Mouse (Mus musculus) urinary bladder, adult 2 months (tissue): ENCODE measurements around the gene Eef1b2. TPM values are rescaled to one million over a fixed set of nuclear protein-coding genes. Genes with fewer than 3 reads are reported as not detected.
A peak's percentile ranks its signal among the peaks of the same experiment; 100 is the strongest.
"Not testable (repeated sequence)": the region's sequence is repeated elsewhere in the genome, so short reads cannot be mapped to it uniquely, and the experiment has no call there.

Experiments
- DNase-seq: peaks from one replicate; pipeline ENCODE4 v3.0.0; 2022; ENCODE audit warnings: low spot score
- polyA plus RNA-seq: library from polyadenylated mRNA; depleted of rRNA; stranded (reverse); fragments of >200 nt; gene quantifications from 2 replicates; pipeline ENCODE4 v1.2.3, GENCODE M21; 2012; rRNA removed

Eef1b2 gene
- 954 and 1,046 TPM in 2 replicates for polyA plus RNA-seq

DNA sequence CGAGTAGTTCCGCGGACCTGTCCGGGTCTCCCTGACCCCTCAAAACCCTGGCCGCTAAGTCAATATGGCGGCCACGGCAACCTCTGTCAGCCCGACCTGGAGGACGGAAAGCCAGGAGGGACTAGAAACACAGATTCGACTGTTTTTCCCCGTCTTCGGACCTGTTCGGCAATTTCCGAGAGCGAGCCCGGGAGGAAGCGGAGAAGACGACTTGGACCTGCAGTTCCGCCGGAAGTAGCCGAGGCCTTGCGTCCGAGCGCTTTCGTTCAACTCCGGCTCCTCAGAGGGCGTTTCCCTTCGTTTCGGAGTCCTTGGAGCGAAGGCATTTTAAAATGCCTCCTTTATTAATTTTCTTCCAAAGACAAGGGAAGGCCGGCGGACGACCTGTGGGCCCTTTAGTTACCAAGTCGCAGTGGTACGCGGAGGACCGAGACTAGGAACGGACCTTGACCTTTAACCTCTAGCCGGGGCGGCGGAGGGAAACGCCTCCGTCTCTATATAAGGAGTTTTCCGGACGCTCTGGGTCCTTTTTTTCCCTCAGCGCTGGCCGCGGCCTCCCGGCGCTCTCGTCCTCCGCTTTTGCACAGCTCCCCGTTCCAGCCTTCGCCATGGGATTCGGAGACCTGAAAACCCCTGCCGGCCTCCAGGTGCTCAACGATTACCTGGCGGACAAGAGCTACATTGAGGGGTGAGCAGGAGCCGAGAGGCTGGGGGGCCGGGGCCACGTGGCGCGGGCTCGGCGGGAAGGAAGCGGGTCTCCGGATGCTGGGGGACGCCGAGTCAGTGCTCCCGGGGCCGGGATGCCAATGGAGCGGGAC is at the start of gene Eef1b2, which contains the start of gene Ndufs1:
Gene Eef1b2, plus strand, starts transcription at position 222 of the 818 bp plus-strand sequence.
Gene Ndufs1, minus strand, starts transcription at position 230 of the 818 bp plus-strand sequence.
- DNase-seq: peak; percentile 90

DNA sequence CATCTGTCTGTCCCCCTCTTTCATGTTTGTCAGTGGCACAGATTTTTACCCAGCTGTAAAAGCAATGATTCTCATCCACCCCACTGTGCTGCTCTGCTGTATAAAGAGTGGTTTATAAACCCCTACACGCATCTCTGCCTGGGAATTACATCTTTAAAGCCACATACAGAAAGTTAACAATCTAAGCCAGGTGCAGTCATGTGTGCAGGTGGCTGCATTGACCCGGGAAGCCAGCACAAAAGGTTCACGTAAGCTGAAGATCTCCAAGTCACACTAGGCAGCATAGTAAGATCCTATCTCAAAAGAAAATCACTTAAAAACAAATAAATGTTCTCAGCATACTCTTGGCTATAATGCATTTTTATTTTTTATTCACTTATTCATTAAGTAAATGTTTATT is 47.4 kb upstream of the Eef1b2 start:
- no peak for DNase-seq

DNA sequence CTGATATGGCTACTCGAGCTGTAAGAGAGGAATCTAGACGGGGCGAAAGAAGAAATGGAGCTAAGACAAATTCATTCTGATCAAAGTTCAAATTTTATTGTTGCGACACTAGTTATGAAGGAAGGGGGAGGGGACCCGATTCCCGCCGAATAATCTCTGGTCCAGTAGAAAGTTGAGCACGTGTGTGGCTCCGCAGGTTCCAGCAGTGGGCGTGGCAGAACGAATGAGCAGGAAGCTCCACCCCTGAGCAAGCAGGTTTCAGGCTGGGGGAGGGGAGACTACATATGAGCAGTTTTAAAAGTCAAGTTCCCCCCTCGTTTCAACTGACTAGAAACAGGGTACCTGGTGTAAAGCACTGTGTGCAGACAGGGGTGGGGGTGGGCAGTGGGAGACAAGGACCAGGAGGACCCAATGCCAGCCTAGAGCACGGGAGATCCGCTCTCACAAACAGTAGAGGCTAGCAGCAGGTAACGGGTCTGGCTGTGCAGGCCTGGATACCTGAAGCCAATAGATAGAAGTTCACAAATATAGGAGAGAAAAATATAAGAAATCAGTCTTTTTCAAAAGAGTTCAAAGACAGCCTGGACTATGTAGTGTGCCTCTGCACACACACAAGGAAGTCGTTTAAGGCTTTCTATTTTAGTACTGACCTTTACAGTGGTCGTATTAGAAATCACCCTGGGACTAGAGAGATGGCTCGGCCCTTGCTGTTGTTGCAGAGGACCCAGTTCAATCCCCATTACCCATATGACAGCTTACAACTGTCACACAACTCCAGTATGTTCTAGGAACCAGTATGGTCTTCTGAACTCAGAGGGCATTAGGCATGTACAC is 46.6 kb upstream of the Eef1b2 start:
- no peak for DNase-seq

DNA sequence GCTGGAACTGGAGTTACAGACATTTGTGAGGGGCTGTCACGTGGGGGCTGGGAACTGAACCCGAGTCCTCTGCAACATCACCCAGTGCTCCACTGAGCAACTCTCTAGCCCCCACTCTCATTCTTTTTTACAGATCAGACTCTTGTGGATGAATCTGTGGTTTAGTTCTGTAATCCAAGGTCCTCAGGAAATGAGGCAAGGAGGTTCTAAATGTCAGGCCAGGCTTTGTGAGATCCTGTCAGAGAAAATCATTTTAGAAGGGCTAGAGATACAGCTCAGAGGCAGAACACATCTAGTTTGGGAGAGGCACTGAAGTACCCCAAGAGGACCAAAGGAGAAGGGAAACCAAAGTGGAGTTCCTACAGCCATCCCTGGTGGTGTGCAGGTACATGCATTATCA is 45.7 kb upstream of the Eef1b2 start:
- no peak for DNase-seq

DNA sequence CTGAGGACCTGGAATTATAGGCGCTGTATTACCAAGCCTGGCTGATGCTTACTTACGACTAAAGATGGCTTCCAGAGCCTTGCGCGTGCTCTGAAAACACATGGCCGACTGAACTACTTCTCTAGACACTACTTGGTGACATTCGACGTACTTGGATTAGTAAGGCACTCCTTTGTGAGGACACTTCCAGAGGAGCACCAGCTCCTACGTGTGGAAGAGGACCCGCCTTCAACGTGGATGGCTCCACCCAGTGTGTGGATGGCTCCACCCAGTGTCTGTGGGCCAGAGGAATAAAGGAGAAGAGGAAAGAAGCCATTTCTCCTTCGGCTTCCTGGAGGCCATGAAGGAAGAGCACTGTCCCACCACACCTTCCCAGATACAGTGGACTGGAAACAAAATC is 44.9 kb upstream of the Eef1b2 start:
- no peak for DNase-seq

DNA sequence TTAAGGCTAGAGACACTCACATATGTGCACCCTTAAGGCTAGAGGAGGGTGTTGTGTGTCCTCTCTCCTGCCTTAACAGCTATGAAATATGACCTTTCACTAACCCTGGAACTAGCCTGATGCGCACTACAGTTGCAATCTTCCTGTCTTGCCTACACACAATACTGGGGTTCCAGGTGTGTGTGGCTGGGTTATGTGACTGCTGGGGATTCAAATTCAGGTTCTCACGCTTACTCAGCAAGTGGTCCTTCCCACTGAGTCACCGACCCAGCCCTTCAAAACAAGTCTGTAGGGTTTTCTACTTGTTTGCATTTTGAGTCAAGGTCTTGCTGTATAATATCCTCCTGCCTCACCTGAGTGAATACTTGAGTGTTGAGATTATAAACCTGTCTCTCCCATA is 42.1 kb upstream of the Eef1b2 start:
- DNase-seq: no peak

DNA sequence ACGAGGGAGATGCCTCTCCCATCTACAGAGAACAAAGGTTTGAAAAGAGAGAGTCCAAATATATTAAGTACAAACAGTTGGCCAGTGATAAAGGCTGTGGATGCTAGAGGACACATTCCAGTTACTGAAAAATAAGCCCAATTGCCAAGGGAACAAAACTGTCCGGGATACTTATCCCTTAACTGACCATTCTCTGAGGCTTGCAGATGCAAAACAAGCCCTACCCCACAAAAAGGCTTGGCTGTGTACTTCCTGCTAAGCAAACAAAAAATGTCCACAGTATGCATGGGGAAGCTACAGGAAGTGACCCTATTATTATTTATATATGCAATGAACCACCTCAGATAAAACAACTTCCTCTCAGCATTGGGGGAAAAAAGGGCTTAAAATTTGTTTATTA is 38.7 kb upstream of the Eef1b2 start:
- no peak for DNase-seq

DNA sequence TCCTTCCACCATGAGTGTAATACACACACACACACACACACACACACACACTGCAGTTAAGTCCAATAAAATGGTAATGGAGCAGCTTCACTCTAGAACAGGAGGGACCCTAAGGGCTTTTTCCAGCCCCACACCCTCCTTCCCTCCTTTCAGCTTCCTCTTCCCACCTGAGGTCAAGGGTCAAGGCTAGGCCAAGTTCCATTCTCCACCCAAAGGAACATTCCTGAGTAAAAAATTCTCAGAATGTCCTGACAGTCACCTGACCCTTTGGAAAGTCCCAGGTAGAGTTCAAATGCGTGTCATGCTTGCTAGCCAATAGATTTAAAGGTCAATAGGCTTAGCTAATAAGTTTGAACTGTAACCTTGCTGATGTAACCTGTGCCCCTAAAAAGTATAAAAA is 38.0 kb upstream of the Eef1b2 start:
- DNase-seq: not testable (repeated sequence)

DNA sequence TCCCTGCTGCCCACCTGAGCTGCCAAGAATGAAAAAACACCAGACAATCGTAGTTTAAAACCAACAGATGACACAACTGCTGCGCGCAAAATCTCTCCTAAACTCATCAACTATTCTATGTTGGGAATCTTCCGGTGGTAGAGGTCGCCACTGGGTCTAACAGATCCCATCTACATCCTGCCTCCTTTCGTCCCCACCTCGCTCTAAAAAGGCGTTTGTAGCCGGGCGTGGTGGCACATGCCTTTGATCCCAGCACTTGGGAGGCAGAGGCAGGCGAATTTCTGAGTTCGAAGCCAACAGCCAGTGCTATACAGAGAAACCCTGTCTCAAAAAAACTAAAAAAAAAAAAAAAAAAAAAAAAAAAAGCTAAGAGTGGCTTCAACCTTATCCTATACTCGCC is 36.4 kb upstream of the Eef1b2 start:
- no peak for DNase-seq

DNA sequence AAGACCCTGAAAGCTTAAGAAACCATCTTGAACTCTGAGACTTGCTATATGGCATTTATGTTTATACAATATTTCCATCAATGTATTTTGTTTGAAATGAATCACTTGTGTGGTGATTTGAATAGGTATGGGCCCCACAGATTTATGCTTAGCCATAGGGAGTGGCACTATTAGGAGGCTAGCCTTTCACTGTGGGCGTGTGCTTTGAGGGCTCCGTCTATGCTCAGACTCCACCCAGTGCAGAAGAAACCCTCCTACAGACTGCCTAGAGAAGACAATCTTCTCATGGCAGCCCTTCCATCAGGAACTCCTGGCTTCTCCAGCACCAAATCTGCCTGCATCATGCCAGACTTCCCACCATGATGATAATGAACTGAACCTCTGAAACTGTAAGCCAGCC is 8.0 kb upstream of the Eef1b2 start:
- no peak for DNase-seq

DNA sequence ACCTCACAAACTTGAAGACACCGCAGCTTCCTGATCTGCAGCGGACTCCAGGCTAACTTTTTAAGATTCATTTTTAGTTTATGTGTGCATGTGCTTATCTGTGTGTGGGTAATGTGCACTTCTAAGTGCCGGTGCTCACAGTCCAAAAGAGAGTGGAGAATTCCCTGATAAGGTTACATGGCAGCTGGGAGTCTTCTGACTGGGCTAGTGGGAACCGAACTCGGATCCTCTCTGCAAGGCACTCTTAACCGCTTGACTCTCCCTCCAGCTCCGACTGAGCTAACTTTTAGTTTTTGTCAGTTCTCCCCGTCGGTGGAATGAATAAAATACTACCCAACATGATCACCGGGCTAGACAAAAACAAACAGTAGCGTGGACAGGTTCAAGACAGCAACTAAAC is 772 bp upstream of the Eef1b2 start:
- no peak for DNase-seq

DNA sequence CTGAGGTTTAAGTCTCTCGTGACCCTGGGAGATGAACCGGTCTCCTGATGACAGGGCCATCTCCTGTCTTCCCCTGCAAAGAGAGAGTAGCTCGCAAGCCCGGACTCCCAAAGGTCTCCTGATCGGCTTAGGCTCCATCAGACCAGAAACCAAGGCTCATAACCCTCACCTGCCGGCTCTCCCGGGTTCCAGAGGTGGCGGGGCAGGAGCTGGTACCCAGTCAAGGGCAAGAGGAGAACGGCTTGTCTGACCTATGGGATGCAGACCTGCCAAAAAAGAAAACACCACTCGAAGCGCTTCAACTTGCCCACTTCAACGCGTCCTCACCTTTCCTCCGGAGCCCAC is 394 bp upstream of the Eef1b2 start:
- no peak for DNase-seq

DNA sequence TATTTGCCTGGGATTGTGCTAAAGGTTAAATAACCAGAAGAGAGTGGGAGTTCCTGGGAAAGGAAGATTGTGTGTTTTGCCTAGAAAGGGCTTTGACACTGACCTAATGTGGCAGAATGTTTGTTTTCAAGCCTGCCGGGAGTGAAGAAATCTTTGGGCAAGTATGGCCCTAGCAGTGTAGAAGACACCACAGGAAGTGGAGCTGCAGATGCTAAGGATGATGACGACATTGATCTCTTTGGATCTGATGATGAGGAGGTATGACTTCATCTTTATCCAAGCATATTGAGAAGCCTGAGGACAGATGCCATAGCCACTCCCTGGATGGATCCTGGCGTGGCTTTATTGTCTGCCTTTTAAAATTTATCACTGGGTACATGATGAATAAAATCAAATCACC is 1.7 kb downstream of the Eef1b2 start:
- DNase-seq: no peak

DNA sequence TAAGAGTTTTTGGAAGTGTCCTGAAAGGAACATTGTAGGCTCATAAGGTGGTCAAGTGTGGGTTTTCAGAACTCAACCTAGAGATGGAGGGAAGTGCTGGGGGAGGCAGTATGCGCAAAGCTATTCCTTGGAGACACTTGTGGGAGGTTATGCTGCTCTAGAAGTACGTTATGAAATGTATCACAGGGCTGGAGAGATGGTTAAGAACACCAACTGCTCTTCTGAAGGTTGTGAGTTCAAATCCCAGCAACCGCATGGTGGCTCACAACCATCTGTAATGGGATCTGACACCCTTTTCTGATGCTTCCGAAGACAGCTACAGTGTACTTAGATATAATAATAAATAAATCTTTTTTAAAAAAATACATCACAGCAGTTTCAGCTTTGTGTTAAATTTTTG is 3.5 kb downstream of the Eef1b2 start:
- no peak for DNase-seq

DNA sequence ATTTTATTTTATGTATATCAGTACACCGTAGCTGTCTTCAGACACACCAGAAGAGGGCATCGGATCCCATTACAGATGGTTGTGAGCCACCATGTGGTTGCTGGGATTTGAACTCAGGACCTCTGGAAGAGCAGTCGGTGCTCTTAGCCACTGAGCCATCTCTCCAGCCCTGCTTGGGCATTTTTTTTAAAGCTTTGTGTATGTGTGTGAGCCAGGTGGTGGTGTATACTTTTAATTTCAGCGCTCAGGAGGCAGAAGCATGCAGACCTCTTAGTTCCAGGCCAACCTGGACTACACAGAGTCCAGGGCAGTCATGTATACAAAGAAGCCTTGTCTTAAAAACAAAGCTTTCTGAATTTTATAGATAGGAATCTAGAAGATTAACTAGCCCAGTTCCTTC is 4.0 kb downstream of the Eef1b2 start:
- not testable (repeated sequence) for DNase-seq

DNA sequence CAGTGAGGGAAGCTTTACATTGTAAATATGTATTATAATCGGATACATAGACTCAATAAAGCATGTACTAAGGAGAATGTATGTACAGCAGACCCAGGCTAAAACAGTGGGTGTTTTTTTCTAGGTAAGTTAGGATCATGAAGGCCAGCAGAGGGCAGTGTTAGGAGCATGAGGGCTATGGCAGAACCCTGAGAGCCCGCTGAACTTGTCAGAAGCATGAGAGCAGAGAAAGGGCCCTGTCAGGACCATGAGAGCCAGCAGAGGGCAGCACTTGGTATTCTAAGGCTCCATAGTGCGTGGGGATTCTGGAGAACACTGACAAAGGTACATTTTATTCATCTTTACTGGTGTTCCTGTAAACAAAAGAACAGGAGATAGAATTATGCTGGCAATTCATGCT is 4.4 kb downstream of the Eef1b2 start:
- peak; percentile 51 for DNase-seq

DNA sequence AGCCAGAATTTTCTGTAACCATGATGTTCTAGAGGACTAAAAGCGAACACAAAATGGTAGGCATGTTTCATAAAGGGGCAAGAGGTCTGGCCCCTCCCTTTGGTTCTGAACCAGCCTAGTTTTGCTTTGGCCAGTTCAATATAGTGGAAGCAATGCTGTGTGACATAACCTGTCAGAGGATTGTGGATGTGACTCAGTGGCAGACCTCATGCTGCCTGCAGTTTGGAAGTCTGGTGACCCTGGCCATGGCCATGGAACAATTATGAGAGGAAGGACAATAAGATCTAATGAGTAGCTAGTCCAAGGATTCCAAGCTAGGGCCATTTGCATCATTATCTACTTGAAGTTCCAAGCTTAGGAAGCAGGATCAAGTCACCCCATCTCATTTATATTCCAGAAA is 4.9 kb downstream of the Eef1b2 start:
- no peak for DNase-seq

DNA sequence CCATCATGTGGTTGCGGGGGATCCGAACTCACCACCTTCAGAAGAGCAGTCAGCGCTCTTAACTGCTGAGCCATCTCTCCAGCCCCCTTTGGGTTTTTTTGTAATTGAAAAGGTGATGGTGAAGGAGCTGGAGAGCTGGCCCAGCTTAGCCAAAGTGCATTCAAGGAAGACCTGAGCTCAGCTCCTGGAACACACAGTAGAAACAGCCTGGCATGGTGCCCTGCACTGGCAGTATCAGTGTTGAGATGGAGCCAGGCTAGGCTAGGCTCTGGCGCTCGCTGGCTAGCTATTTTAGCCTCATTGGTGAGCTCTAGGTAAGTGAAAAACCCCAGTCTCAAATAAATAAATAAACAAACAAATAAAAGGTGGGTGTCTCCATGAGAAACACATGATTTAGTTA is 5.6 kb downstream of the Eef1b2 start:
- peak; percentile 30 for DNase-seq

DNA sequence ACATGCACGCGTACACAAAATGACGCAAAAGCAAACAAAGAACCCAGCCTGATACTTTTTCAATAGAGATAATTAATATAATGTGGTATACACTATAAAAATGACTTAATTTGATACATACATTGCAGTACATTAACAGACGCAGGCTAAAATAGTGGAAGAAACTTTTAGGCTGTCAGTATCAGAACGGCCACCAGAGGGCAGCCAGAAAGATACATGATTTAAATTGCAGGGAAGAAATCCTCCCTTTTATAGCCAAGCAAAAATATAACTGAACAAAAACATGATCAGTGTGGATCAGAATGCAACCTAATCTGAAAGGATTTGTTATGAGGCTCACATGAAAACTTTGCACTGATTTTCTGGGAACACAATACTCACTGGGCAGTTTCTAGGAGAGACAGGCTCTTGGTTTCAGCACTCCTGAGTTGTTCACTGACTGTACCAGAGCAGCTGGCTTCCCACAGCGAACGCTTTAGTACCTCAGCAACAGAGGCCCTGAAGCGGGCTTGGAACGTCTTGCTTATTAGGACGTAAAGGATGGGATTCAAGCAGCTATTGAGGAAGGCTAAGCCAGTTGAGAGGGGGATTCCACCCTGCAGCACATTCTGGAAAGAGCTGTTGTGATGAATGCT is 6.1 kb downstream of the Eef1b2 start:
- no peak for DNase-seq

DNA sequence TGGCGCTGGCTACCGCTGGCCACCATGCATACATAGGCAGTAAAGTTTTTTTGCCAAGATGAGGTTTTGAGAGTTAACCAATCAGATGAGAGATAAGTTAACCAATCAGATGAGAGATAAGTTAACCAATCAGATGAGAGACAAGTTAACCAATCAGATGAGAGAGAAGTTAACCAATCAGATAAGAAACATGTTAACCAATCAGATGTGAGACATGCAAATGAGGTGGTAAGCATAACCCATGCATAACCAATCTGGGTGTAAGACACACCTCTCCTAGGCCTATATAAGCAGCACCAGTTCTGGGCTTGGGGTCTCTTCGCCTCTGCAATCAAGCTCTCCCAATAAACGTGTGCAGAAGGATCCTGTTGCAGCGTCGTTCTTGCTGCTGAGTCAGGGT is 8.8 kb downstream of the Eef1b2 start:
- DNase-seq: not testable (repeated sequence)

DNA sequence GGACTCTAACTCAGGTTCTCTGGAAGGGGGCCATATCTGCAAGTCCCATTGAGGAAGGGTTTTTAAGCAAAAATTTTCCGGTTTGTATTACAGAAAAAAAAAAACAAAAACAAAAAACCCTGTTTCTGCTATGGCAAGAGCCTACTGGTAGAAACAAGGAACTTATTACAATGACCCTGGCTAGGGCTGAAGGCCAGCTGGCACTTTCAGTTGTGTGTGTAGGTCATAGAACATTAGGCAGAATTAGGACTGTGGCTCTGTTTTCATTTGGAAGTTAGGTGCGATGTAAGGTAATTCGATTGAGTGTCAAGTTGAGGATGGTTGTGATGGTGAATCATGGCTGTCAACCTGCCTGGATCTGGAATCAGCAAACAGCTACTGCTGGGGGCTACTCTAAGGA is 11.9 kb downstream of the Eef1b2 start:
- DNase-seq: no peak

DNA sequence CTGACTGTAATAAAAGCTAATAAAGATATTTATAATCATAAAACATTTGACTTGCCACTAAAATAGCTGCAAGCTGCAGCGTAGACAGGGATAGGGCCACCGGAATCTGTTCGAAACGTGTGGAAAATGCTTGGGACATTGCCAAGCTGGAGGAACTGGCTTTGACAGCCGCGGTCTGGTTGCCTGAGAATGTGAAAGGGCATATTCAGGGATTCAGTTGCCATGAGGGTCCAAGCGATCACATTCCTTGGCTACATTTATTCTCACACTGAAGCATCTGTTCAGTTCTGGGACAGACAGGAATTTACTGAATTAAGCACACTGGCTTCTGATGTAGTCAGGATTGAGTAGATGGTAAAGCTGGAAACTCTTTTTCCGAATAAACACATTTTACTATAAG is 14.2 kb downstream of the Eef1b2 start:
- DNase-seq: no peak
